ENCODE assay signal across 10 mouse cellular contexts in the genomic region with DNA sequence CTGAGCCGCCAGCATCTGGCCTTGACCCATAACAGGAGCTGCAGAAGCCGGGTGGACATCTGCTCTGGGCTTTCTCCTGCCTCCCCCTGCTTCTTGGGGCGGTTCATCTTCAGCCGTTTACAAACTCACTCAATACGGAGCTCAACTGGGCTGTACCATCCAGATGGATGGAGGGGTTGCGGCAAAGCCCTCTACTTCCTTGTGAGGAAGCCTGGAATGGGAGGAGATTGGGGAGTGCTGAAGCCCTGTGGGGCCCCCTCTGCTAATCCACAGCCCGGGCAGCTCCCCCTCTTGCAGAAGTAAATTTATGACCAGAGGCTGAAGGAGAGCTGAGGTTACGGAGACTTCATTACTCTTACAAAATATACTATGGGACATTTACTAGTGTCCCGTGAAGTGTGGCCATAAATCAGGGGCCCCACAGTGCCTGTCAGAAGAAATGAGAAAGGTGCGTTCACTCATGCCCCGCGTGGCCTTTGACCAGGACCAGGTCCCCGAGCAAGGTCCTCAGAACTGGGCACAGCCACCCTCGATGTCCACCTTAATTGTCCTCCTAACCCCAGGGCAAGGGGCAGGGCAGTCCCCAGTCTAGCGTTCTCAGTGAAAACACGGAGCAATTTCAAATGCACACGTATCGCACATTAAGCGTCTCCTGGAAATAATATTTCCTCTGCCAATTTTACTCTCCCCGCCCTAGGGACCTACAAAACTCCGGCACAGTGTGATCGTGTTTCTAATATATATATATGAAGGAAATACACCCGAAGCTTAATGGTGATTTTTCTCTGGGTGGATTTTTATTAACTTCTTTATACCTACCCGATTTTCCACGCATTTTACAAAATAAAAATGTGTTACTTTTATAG.
A peak's percentile ranks its signal among the peaks of the same experiment; 100 is the strongest.
DNase-seq lines count a peak whose midpoint lies in the region; ATAC-seq lines count a peak whose summit lies in the region.
"Had no signal": no experiment of that assay in that cellular context is flagged by ENCODE, and none has a peak within 500 bp of the region (broad histone marks: within the 10 kb centered on the region; RNA-seq: fewer than 3 reads in every experiment).

No protein-coding gene starts in this region.

- no peak overlapping the region for H3K9ac ChIP-seq in hindbrain, embryonic 15.5 days
- no peak overlapping the region for H3K9ac ChIP-seq in hindbrain, embryonic 12.5 days
- H3K9ac ChIP-seq: forebrain, embryonic 12.5 days had no signal

- no peaks in the 10 kb centered on the region for H3K27me3 ChIP-seq in hindbrain, embryonic 15.5 days
- H3K27me3 ChIP-seq in hindbrain, embryonic 12.5 days = no peaks in the 10 kb centered on the region
- H3K27me3 ChIP-seq: forebrain, embryonic 12.5 days had no signal

- H3K4me1 ChIP-seq in hindbrain, embryonic 15.5 days (replicated peaks) = peaks cover 9% of the 10 kb centered on the region; the same call in 1 of the 2 replicates
- peaks cover 9% of the 10 kb centered on the region for H3K4me1 ChIP-seq in hindbrain, embryonic 12.5 days
- H3K4me1 ChIP-seq: forebrain, embryonic 12.5 days had no signal

- no peaks in the 10 kb centered on the region for H3K36me3 ChIP-seq in hindbrain, embryonic 15.5 days
- no peaks in the 10 kb centered on the region for H3K36me3 ChIP-seq in hindbrain, embryonic 12.5 days
- H3K36me3 ChIP-seq: forebrain, embryonic 12.5 days had no signal

- 0 out of 2 replicates have a peak, but pooled peaks have one; percentile 27 for ATAC-seq in hindbrain, embryonic 15.5 days (ENCODE audit: low FRiP score, low read depth)
- no peak for ATAC-seq in hindbrain, embryonic 12.5 days (ENCODE audit: low FRiP score)
- no peak for ATAC-seq in granulocyte monocyte progenitor cell, adult 5-6 weeks (replicated peaks; ENCODE audit: poor library complexity, severe bottlenecking)
- no peak for ATAC-seq in CD4-positive, CD25-positive, alpha-beta regulatory T cell, adult 4 months

- 69% methylated on average over 25 of the region's 25 CpGs for WGBS in hindbrain, embryonic 15.5 days
- WGBS in hindbrain, embryonic 12.5 days = 70% methylated on average over 25 of the region's 25 CpGs

- no peaks in the 10 kb centered on the region for H3K9me3 ChIP-seq in hindbrain, embryonic 15.5 days
- no peaks in the 10 kb centered on the region; the same call in 1 of the 2 replicates for H3K9me3 ChIP-seq in hindbrain, embryonic 12.5 days (replicated peaks)
- H3K9me3 ChIP-seq: forebrain, embryonic 12.5 days had no signal

- H3K27ac ChIP-seq in hindbrain, embryonic 15.5 days (replicated peaks) = no peak overlapping the region
- no peak overlapping the region for H3K27ac ChIP-seq in hindbrain, embryonic 12.5 days
- H3K27ac ChIP-seq: forebrain, embryonic 12.5 days had no signal

- peak; percentile 78 for DNase-seq in forelimb bud, embryonic 11.5 days (ENCODE audit: low read depth, low spot score)
- DNase-seq in kidney, postnatal 36 days = peak; percentile 52 to 72
- peak; percentile 46 for DNase-seq in retina, embryonic 14.5 days (ENCODE audit: low spot score)
- no peak for DNase-seq in heart, adult 11 months
- DNase-seq: cerebellum, adult 18-20 months had no signal

- H3K4me2 ChIP-seq in hindbrain, embryonic 15.5 days = no peak overlapping the region
- H3K4me2 ChIP-seq in hindbrain, embryonic 12.5 days (replicated peaks) = no peak overlapping the region
- H3K4me2 ChIP-seq: forebrain, embryonic 12.5 days had no signal

- no peak overlapping the region for H3K4me3 ChIP-seq in hindbrain, embryonic 15.5 days
- no peak overlapping the region for H3K4me3 ChIP-seq in hindbrain, embryonic 12.5 days
- H3K4me3 ChIP-seq: forebrain, embryonic 12.5 days had no signal
